Mouse (Mus musculus): Measurements from ENCODE around the gene Clic6. TPM values are rescaled to one million over a fixed set of nuclear protein-coding genes. Genes with fewer than 3 reads are reported as not detected.

Gene Clic6
- total RNA-seq, 2 experiments from 2014 or later: 0.37 to 1.1 TPM

GRCm38 (mm10) chr16:92525919-92526318, 40.4 kb downstream of the Clic6 start:
- DNase-seq: no peak

GRCm38 (mm10) chr16:92535258-92535657, 49.7 kb downstream of the Clic6 start:
- no peak for DNase-seq

- no peak for DNase-seq
Measured at GRCm38 (mm10) chr16:92538356-92538755, 52.8 kb downstream of the Clic6 start.

DNA sequence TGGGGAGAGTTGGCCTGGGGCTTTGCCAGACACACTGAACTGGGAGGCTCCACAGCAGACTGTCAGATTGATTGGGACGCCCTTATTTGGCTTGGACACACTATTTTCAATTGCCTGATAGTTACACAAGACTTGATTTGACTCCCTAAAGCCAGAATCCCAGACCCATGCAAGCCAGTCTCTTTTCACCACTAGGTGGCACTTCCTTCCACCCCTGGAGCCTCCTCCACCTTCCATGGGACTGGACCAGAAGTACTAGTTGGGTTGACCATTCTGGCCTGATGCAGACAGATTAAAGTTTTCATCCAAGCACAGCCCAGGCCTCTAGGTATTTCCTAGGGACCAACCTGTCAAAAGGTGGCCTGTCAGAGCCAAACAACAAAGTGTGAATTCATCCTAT, 58.7 kb downstream of the Clic6 start:
- DNase-seq: peak; percentile 11 to 18

GRCm38 (mm10) chr16:92548651-92549050, 63.1 kb downstream of the Clic6 start:
- no peak for DNase-seq

- no peak for DNase-seq
Measured at GRCm38 (mm10) chr16:92551266-92552105, 66.0 kb downstream of the Clic6 start.

DNA sequence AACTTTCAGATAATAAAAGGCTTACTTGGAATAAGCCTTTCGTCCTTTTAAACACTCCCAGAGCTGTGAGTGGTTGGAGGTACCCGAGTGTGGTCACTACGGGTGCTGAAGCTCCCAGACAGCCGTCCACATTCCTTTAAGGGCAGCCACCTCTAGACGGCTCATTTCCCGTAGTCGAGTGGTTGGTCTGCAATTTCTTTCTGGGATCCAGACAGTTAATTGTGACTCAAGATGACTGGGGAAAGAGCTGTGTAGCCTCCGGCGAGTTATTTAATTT, 66.5 kb downstream of the Clic6 start:
- DNase-seq: no peak

- DNase-seq: no peak
Measured at GRCm38 (mm10) chr16:92552858-92553257, 67.3 kb downstream of the Clic6 start.

DNA sequence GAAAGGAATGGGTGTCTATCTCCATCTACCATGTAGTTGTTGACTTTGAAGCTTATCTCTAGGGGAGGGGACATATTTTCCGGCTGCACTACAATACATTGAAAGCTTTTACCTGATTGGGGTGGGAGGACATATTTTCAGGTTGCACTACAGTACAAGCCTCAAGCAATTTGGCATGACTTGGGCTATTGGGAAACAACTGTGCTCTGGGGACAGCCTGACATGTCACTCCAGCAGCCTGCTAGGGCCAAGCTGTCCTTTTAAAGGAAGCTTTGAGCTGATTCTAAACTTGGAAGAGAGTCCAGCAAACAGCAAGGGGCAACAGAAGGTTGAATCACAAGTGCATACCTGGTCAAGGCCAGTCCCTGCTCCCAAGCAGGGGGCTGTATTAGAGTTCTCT, 69.5 kb downstream of the Clic6 start:
- DNase-seq: no peak

DNA sequence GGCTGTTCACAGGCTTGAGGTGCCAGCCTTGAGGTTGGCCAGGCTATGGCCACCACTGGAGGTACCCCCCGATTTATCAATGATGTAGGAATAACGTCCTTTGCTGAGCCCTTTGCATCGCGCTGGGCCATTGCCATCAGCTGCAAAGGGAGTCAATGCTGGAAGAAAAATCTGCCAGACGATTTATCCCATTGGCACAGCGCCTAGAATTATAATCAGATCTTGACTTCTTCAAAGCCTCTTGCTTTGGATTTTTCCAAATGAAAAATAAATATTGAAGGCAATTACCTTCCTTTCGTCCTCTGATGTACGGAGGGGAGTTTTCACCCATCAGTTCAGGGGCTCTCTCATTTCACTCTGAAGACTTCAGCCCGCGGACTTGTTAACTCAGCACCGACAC, 79.8 kb downstream of the Clic6 start:
- no peak for DNase-seq

DNA sequence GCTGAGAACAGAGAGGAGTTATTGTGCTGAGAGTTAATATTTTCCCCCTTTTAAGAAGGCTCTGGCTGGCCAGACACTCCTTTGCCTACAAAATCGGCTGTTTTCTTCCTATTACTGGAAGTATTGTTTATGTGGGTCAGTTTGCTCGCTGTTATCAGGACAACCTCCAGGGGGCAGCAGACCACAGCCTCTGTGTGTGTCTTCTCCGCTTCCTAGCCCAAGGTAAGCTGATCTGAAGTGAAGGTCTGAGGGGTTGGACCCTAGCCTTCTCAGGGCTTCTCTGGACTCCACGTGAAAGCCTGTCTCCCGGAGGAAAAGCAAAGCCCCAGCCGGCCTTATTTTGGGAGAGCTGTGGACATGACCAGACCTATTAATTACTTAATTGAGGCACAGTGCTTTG, 80.2 kb downstream of the Clic6 start:
- peak; percentile 59 to 93 for DNase-seq

DNA sequence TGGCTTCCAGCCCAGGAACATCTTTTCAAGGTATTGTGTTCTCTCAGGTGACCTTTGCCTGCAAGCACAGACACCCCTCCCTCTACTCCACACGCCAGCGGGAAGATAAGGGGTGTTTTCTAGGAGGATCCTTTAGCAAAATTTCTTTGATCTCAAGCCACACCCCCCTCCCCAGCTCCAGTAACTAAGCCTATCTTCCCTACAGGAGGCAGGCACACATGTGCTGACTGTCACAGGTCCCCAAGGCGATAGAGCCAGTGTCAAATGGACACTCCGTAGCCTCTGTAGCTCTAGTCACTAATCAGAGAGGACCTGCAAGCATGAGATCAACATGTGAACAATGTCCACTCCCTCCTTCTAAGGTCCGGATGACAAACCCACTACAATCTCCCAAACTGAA, 80.6 kb downstream of the Clic6 start:
- DNase-seq: no peak

DNA sequence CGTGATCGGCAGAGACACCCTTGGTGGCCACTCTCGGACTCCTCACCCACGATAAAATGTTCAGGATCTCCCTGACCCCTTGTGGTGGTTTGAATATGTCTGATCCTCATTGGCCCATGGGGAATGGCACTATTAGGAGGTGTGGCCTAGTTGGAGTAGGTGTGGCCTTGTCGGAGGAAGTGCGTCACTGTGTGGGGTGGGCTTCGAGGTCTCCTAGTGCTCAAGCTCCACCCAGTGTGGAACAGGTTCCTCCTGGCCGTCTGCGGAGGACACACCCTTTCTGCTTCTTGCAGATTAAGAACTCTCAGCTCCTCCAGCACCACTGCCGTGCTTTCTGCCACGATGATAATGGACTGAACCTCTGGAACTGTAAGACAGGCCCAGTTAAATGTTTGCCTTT, 85.7 kb downstream of the Clic6 start:
- DNase-seq: no peak

DNA sequence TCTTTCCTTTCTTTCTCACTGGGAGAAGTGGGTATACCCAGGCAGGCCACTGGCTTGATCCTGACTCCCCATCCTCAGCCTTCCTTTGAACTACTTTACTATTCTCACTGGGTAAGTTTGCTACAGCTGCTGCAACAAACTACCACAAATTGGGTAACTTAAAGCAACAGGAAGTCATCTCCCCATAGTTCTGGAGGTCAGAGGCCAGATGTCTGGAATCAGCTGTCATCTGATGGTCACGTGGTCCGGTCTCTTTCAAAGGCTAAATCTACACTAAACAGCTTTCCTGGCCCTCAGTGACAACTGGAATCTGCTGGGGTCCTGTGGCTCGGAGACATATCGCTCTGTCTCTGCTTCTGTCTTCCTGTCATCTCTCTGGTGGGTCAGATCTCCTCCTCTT, 87.7 kb downstream of the Clic6 start:
- no peak for DNase-seq

- no peak for DNase-seq
Measured at GRCm38 (mm10) chr16:92575792-92576191, 90.3 kb downstream of the Clic6 start.

DNA sequence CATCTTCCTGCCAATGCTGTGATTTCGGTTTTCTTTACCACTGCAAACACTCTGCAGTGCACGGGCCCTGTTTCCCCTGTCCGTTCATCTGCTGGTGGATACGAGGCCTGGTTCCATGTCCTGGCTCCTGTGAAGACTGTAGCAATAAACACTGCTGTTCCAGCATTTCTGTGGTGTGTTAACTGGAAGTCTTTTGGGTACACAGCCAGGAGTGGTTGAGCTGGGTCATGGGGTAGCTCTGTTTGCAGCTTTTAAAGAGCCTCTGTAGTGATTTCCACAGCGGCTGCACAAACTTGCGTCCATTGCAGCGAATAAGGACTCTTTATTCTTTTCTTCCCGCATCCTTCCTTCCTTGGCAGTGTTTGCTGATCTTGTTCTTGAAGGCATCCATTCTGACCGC, 91.8 kb downstream of the Clic6 start:
- no peak for DNase-seq

DNA sequence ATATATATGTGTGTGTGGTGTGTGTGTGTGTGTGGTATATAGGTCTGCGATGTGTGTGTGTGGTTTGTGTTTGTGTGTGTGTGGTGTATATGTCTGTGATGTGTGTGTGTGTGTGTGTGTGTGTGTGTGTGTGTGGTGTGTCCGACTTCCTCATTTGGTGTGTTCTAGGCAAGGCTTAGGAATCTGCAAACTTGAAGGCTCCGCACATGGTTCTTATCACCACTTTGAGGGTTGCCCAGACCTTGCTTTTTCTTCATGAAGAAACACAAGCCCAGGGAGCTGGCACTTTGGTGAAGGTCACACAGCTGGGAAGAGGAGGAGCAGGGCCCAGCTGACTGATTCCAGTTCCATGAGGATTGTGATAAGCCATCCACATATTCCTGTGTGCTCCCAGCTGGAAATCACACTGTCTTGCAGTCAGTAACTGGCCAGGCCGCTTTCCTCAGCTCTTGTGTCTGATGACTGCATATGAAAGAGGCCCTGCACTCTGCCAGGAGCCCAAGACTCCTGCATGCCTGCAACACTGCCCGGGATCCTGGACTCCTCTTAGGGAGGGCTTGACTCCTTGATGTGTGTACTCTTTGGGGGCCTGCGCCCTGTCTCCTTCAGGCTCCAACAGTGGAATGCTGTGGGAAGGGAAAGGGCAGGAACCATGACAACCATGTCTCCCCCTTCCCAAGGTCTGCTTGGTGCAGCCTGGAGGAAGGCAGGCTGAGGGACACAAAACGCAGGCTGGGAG, 93.5 kb downstream of the Clic6 start:
- DNase-seq: no peak

GRCm38 (mm10) chr16:92580981-92581380, 95.4 kb downstream of the Clic6 start:
- no peak for DNase-seq

DNA sequence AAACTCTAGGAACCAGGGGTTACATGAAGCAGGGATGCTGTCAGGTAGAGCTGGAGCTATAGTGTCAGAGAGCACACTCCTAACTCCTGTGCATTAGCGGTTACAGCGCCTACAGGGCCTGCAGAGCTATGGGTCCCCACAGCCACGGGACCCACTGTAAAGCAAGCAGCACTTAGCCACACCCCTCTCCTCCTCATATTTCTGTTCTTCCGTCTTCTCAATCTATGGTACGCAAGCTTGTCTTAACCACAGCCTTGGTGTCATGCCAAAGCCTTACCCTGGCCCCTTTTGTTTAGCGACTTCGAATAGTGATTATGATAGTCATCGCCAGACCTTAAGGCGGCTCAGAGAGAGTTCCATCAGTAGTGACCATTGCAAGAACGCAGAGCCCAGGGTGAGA, 96.2 kb downstream of the Clic6 start:
- no peak for DNase-seq

- no peak for DNase-seq
Measured at GRCm38 (mm10) chr16:92587836-92588235, 102.3 kb downstream of the Clic6 start.

Measured in heart, adult 18-20 months (tissue).